Mouse (Mus musculus) cerebellum, adult 8-10 months (tissue): ENCODE data around the gene Rfpl4b.
"Not testable (repeated sequence)": the region's sequence is repeated elsewhere in the genome, so short reads cannot be mapped to it uniquely, and the experiment has no call there.

Experiments
- DNase-seq: peaks from one replicate; pipeline ENCODE4 v3.0.0; 2022

The Rfpl4b gene

GRCm38 (mm10) chr10:38821679-38822078 lies at the start of gene Rfpl4b:
Gene Rfpl4b (minus strand): TSS chr10:38821779.
- no peak for DNase-seq

- DNase-seq, result no peak
Measured at GRCm38 (mm10) chr10:38855186-38855585, 33.6 kb upstream of the Rfpl4b start.

- DNase-seq, result not testable (repeated sequence)
Measured at GRCm38 (mm10) chr10:38850006-38850405, 28.4 kb upstream of the Rfpl4b start.

- peak; percentile 62 for DNase-seq
Measured at GRCm38 (mm10) chr10:38848884-38849499, 27.4 kb upstream of the Rfpl4b start.

DNA sequence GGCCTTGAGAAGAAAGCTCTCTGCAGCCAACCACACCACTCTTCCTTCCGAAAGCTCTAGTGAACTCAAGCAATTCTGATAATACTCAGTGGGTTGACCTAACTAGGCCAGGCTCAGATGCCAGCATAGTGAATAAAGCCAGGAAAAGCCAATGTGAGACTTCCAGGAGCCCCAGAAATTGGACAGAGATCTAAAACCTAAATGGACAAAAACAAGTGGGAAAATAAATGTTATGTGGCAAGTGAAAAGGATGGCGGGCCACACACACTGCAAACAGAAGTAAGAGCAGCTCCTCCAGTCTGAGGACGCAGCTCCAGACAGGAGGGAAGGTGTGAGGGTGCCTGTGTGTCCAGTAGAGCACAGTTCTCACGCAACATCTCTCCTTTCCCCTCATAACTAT lies 26.7 kb upstream of the Rfpl4b start:
- no peak for DNase-seq

- DNase-seq, result no peak
Measured at GRCm38 (mm10) chr10:38823741-38824140, 2.2 kb upstream of the Rfpl4b start.

- no peak for DNase-seq
Measured at GRCm38 (mm10) chr10:38806056-38806455, 15.5 kb downstream of the Rfpl4b start.

- no peak for DNase-seq
Measured at GRCm38 (mm10) chr10:38804047-38804446, 17.5 kb downstream of the Rfpl4b start.

GRCm38 (mm10) chr10:38803304-38803703 lies 18.3 kb downstream of the Rfpl4b start:
- DNase-seq, result no peak

DNA sequence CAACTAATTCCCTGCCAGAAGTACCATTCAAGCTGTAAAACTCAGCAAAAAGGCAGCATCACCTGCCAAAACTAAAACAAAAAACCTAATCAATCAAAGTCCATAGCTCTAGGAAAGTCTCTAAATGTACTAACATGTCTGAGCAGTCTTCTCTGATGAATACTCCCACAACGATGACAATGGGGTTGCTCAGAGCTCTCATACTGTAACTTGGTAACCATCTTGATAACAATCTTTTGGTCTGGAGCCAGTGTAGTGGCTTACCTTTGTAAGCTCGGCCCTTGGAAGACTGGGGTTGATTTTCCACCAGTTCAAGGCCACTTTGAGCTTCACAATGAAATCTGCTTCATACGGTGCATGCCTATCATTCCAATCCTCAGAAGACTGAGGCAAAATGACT lies 33.0 kb downstream of the Rfpl4b start:
- no peak for DNase-seq
